Mouse (Mus musculus) frontal cortex, postnatal 14 days (tissue): ENCODE measurements around the gene Slc20a1.
A peak's percentile ranks its signal among the peaks of the same experiment; 100 is the strongest.

ENCODE experiments used
- DNase-seq, 2 experiments: peaks; one replicate each; pipeline ENCODE4 v3.0.0; 2022; ENCODE audit warnings: low spot score in 2 of 2

Gene Slc20a1

DNA sequence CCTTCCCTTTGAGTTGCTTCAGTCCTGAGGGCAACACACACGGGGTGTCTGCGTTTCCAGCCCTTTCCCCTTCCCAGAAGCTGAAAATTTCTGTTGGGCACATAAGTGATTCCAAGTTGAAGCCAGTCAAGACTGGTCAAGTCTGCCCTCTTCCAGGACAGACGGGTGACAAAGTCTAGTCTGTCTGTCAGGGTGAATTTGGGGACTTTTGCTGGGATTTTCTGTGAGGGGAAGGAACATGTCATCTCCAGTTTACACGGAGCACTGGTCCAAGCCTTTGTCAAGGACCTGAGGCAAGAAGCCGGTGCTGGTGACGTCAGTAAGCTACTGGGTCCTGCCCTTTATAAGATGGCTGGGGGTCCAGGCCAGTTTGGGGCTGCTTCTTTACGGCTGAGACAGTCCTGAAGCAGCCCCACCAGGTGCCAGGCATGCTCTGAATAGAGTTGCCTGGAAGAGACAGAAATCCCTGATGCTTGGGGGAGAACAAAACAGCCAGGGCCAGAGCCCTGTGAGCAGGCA is 28.5 kb downstream of the Slc20a1 start:
- DNase-seq, result no peak

DNA sequence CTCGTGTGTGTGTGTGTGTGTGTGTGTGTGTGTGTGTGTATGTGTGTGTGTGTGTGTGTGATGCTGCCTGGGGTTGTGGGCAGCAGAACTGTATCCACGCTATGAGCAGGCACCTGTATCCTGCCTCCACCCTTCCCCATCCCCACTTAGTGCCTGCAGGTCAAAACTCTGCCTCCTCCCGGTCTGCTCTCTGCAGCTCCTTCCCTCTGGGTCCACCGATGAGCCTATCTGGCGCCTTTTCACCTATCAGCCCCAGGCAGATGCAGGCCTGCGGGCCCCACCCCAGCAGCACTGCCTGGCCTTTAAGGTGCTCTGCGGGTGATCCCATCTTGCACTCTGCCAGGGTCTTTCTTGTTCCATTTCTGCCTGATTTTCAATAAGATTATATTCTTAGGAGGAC is 29.1 kb downstream of the Slc20a1 start:
- DNase-seq, result no peak

DNA sequence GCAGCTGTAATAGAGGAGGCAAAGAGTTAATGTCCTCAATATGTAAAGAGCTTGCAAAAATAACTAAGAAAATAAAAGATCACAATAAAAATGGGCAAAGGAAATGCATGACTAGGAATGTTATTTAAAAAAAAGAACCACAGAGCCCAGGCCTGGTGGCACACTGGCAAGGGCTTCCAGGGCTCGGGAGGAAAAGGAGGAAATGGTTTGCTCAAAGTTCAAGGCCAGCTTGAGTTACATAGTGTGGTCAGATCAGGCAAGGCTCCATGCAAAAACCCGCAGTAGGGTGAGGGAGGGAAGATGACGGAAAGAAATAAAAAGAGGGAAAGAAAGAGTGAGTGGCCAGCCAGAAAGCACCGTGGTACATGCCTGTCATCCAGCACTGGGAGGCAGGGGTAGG is 30.0 kb downstream of the Slc20a1 start:
- no peak for DNase-seq

DNA sequence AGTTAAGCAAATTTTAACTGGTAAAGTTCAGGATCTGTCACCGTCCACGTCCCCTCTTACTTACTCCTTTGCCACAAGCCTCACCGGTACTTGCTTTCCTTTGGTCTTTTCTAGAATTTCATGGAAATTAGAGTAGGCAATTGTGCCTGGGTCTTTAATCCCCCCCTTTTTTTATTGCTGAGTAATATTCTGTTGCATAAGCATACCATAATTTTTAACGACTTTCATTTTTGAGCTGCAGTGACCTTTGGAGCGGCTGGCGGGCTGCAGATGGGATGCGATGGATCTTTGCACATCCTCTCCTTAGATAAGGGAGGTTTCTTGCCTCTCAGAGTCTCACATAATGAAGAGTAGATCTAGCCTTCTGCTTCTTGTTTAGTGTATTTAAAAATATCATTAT is 30.8 kb downstream of the Slc20a1 start:
- DNase-seq, result no peak

DNA sequence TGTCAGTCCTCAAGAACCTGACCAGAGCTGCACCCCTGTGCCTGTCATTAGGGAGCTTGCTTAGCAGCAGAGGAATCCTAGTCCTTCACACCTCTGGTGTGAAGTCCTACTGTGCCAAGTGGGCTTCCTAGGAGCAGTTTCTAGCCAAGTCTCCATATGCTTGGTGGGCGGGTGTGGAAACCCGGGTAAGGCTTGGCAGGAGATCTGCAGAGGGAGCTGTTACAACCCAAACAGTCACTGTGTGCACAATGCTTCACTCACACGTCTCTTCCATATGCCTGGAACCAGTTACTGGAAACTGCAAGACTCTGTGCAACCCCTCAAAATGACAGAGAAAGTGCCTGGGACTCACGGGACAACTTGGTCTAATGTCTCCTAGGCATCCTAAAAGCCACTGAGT is 33.5 kb downstream of the Slc20a1 start:
- peak; percentile 67 to 81 for DNase-seq

DNA sequence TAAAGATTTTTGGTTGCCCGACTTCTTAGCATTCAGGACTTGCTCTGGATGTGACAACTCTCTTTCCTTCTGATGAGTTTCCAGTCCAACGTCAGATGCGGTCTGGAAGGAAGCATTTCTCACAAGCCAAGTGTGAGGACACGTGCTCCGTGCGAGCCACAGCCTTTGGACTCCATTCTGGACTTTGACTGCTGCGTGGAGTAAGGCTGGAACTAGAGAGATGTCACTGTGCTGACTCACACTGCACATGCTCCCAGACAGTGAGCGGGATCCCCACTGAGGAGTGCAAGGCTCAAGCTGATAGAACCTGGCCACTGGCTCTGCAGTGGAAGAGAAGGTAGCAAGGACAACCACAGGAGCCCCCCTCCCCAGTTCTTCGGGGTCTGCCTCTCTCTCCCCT is 33.9 kb downstream of the Slc20a1 start:
- DNase-seq, result no peak

DNA sequence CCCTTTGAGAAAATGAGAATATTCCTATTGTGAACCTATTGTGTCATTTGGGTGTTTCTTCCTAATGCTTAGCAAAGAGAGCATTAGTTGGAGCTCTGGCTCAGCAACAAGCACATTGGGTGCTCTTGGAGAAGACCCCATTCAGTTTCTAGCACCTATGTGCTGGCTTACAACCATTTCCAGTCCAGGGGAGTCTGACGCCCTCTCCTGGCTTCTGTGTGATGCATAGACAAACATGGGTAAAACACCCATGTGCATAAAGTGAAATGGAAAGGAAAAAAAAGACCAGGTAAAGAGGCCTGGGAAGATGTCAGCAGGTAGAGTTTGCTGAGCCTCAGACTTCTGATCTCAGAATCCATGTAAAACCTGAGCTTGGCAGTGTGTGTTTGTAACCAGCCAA is 34.7 kb downstream of the Slc20a1 start:
- DNase-seq, result no peak

DNA sequence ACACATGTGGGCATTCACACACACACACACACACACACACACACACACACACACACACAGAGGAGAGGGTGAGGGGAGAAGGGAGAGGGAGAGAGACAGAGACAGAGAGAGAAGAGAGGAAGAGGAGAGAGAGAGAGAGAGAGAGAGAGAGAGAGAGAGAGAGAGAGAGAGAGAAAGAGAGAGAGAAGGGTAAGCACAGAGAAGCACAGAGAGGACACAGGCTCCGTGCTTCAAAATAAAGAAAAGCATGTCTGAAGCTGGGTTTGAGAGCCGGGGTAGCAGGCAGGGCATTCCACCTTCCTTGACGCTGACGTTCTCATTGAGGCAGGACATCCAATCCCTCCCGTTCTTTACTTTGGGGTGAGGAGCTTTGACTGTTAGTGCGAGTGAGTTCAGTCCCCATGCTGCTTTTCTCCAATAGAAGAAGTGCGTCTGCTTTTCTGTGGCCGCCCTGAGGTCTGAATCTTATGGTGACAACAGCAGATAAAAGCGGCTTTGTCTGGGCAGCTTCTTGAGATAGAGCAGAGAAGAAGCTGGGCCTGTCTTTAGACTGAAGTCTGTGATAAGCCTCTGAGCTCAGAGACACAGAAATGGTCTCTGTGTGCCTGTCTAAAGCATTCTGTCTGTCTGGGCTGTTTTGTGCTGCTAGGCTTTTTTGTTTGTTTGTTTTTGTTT is 35.4 kb downstream of the Slc20a1 start:
- no peak for DNase-seq

DNA sequence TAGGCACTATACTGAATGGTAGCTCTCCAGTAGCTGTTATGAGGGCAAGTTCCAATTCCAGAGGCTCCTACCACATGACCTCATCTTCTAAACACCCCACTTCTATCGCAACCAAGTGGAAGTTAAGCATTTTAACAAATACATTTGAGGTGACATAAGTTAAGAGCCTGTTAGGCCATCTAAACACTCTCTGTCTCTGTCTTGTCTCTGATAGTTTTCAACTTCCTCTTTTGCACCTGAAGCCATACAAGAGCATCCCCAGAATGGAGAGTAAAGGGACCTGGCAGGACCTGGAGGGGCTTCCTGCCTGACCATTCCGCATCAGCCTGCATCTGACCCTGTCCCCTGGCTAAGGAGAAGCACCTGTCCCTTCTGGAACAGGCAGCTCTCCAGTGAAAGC is 36.2 kb downstream of the Slc20a1 start:
- DNase-seq, result no peak

DNA sequence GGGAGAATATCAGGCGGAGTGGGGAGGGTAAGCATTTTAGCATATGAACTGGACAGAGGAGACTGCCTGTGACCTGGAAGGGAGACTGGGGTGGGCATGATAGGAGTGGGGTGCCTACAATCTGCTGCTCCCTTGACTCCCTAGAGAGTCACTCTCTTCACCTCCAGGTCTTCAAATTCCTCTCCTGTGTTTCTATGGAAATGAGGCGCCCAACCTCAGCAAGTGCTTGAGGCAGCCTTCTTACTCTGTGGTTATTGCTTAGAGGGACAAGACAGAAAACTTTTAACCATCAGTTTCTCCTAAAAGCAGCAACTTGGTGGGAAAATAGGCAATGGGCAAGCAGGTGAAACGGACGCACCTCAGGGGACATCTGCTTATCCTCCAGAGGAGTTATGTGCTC is 38.0 kb downstream of the Slc20a1 start:
- no peak for DNase-seq

DNA sequence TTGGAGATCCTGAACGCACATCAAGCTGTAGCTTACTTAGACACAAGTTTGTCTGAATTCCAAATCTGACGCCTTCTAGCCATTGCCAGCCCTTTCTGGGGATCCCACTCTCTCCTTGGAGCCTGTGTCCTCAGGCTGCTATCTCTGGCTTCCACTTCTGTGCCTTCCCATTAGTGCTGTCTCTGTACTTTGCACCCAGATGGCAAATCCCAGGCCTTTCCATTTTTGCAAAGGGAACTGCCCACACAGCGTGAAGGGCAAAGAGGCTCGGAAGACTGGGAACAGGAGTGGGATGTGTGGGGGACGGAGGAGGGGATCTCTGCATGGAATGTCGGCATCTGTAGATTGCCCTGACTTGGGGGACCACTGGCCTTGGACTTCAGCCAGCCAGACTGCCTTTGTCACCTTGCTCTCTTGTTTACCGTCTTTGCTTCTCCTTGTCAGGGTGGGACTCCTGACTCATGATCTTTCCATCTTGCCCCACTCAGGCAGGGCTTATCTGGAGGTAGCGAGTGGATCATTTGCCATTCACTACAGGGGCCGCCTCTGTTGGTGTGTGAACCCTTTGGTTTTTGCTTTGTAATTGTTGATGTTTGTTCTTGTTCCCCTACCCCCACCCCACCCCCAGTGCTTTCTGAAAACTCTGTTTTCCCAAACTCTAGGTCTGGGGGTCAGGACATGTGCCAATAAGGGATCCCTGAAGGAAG is 42.3 kb downstream of the Slc20a1 start:
- DNase-seq, result no peak

DNA sequence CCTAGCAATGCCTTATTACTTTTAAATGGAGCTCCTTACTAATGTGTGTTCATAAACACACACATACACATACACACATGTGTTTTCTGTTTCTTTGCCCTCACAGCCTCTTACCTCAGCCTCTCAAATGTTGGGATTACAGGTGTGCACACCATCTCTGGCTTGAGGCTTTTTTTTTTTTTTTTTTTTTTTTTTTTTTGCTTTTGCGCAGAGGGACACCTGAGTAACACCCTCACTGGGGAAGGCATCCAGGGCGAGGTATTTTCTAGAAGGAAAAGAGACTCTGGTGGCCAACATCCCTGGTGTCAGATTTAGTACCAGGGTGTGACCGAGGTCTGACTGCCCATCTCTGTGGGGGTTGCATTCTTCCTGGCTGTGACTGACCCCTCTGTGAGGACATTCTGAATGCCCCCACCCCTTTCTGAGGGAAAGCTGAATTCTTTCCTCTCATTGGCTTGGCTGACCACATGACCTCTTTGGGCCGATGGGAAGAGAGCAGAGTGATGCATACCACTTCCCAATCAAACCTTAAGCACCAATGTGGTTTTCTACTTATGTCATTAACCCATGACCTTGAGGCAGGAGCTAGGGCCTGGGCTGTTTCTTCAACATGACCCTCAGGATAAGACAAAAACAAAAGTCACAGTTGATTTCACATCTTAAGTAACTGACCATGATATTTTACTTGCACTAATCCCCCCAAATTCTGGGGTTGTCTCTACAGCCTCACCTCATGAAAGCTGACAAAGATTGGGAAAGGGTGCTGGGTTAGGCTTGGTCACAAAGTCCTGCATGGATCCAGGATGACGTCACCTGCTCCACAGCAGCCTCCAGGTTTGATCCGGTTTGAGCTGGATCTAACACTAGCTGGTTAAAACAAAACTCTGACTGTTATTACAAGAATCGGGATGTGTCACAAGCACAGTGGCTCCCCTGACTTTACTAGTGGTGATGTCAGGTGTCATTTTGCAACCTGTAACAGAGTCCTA is 43.6 kb downstream of the Slc20a1 start:
- DNase-seq, result no peak

DNA sequence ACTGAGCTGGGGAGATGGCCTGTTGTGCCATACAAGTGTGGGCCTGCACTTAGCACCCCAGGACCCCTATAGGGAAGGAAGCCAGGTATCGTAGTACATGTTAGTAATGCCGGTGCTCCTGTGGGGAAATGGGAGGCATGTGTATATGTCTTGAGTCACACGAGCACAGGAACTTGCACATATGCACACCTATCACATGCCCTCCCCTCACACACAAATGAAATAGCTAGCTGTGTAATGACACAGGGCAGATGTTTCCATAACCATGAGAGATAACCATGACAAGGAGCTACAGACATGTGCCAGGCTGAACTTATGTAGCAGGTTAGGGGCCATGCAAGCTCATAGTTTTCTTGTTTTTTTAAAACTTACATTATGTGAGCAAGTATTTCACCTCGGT is 44.4 kb downstream of the Slc20a1 start:
- no peak for DNase-seq

DNA sequence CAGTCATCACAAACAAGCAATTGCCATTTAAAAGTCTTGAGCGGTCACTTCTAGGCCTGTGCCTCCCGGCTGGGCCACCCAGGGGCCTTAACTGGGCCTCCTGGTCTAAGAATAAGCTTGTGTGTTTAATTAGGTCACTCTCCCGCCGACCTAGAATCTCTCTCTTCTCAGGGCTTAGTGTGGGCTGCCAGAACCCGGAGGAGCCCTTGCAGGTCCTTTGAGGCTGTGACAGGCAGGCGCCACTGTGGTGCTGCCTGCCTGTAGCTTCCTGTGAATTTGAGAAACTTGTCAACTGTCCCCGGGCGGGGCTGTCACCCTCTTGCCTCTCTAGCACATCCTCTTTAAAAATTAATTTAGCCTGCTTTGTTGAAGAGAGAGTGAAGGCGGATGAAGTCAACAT is 45.2 kb downstream of the Slc20a1 start:
- peak in 1 of 2 experiments; percentile 34 for DNase-seq

DNA sequence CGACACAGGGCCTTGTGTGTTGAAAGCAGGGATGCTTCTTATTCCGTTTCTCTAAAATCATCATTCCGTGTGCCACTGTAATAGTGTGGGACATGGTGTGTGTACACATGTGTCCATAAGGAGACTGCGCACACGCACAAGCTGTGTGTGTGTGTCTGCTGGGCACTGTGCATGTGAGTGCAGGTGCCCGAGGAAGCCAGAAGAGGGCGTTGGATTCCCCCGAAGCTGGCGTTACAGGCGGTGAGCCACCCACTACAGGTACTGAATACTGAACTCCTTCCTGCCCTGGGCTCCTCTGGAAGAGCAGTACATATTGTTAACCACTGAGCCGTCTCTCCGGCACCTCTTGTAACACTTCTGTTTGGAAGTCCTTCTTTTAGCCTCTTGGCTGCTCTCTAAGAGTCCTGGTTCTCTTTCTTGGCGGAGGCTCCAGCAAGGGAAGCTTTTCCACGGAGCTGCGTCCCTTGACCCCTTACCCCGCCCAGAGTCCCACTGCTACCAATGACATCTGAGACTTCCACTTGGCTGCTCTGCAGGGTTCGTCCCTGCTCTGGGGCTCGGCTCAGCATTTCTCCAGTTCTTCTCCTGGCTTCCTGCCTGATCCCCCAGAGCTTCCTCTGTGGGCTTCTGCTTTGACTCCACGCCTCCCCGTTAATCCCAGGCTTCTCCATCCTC is 46.0 kb downstream of the Slc20a1 start:
- peak in 1 of 2 experiments; percentile 17 for DNase-seq

DNA sequence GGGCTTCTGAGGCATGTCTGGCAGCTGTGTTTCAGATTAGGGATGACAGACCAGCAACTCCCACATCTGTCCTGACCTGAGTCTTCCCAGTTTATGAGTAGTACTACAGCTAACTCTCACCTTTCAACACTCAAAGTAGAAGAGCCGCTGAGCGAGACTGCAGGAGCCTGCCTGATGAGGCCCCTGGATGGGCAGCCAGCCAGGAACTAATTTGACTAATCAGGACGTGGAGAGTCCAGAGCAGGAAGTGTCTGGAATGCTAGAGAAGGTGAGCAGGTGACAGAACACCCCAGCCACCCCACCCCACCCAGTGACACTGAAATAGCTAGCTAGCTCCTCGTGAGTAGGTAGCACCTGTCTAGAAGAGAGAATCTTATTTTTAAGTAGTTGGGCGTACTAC is 47.1 kb downstream of the Slc20a1 start:
- DNase-seq, result no peak

DNA sequence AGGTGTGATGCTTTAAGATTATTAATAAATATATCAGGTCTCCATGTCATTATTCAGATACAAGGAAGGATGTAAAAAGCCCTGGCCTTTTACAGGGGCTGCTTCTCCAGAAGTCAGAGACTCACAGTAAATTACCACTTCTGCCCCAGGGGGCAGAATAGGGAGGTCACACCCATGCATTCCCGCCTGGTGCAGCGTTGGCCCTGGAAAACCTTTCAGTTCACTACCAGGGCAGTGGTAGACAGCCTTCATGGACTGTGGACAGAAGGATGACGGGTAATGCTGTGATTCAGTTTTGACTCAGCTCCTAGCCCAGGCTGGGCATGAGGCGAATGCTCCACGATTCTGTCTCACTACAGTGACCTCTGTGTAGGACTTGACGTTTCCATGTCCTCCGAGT is 47.9 kb downstream of the Slc20a1 start:
- DNase-seq, result no peak

DNA sequence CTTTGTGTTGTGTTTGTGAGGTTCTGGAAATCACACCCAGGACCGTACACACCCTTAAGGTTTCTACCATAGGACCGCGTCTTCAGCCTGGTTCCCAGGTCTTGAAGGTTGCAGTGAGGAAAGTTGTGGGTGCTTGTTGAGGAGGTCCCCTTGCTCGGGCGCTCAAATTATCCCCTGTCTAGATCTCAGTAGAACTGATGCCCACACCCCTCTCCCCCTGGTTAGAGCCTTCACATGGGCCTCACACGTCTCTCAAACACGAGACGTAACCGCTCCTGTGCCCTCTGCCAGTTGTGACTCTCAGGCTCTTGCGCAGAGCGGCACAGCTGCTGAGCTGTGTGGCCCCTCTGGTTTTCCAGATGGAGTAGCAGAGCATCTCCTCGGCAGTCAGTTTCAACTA is 48.4 kb downstream of the Slc20a1 start:
- DNase-seq, result no peak

DNA sequence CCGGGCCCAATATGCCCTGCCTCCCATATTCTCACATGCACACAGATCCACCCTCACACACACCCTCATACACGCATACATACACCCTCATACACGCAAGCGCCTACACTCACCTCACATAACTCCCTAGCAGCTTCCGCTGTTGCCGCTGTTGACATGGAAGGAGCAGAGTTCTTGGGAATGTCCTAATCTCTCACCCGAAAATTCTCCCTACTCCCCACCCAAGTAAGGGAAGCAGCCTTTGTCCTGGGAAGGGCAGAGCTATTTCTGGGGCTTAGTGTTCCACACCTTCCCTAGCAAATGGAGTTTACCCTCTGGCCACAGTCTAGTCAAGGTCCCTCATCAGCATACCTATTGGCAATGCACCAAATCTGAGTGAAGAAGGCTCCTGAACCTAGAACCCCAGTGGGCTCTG is 49.1 kb downstream of the Slc20a1 start:
- DNase-seq, result no peak

DNA sequence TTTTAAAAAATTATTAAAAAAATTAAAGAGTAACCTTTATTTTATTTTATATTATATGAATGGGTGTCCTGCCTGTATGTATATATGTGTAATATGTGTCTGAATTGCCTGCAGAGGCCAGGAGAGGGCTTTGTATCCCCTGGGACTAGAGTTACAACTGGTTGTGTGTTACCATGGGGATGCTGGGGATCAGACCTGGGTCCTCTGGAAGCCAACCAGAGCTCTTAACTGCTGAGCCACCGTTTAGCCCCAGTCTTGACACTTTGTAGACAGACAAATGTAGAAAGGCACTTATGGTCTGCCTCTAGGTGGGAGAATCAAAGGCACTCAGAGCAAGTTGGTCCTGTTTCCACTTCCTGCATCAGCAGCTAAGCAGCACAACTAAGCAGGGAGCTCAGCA is 50.8 kb downstream of the Slc20a1 start:
- no peak for DNase-seq

DNA sequence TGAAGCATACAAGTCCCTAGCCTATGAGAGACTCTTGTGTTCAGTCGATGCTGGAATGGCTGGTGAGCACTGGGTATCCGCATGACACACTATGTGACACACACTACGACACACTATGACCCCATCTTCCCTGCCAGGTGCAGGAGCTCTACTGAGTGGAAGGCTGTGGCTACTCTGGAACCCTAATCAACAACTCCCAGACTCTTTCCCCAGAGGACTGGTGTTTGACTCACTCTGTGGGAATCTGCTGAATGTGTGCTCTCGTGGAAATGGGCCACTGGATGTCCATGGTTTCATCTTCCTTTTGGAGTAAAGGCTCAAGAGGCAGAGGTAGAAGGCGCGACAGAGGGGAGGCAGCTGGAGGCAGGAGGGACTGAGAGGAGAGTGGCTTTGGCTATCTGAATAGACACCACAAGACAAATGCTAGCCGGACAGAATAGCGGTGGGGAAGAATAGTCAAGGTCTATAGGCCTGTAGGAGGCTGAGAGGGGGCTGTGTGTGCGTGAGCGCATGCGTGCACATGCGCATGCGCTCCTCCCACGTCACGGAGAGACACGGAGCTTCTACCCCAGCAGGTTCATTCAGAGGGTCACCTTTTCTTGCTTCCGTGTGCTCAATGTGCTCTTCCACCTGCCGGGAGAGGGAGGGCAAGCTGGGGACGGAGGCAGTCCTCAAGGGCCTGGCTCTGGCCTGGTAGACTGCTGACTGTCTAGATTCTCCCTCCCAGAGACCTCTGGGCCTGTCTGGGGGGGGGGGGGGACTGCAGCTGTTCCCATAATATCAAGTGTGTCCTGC is 54.5 kb downstream of the Slc20a1 start:
- DNase-seq, result no peak
